Mouse (Mus musculus) cerebellum, adult 2 months (tissue): ENCODE measurements around the gene Stard3nl.

Source experiments
- CTCF ChIP-seq: fragments of 200-500 bp; IDR thresholded peaks from 2 replicates; pipeline ENCODE4 v1.5.1; 2011; ENCODE audit warnings: low read depth, mild to moderate bottlenecking, control low read depth, low read length, moderate library complexity, borderline replicate concordance; ENCODE audit not compliant: insufficient read depth
- POLR2A ChIP-seq: fragments of 200-500 bp; IDR thresholded peaks from 2 replicates; pipeline ENCODE4 v1.6.1; 2011; ENCODE audit warnings: low read length, control low read depth, borderline replicate concordance; ENCODE audit not compliant: insufficient read depth

GRCm38 (mm10) chr13:19415337-19415736 lies 19.7 kb upstream of the Stard3nl start:
- TF ChIP-seq CTCF (no peak), POLR2A (no peak)
